ENCODE assay signal across 20 mouse cellular contexts in genomic region chr3:53939684-53940189, GRCm38 (mm10).
"Had no signal": no experiment of that assay in that cellular context is flagged by ENCODE, and none has a peak within 500 bp of the region (broad histone marks: within the 10 kb centered on the region; RNA-seq: fewer than 3 reads in every experiment).

No protein-coding gene starts in this region.

- H3K27ac ChIP-seq: lung, embryonic 15.5 days; macrophage; midbrain, embryonic 13.5 days; midbrain, embryonic 15.5 days; neural tube, embryonic 13.5 days; neural tube, embryonic 15.5 days; stomach, embryonic 15.5 days; stomach, postnatal 0 days had no signal

- H3K9ac ChIP-seq: lung, embryonic 15.5 days; midbrain, embryonic 13.5 days; midbrain, embryonic 15.5 days; neural tube, embryonic 13.5 days; neural tube, embryonic 15.5 days; stomach, embryonic 15.5 days had no signal

- H3K4me3 ChIP-seq: lung, embryonic 15.5 days; megakaryocyte, embryonic 14.5 days; midbrain, embryonic 13.5 days; midbrain, embryonic 15.5 days; neural tube, embryonic 13.5 days; neural tube, embryonic 15.5 days; stomach, embryonic 15.5 days had no signal

- ATAC-seq: lung, postnatal 0 days; midbrain, embryonic 13.5 days; midbrain, embryonic 15.5 days had no signal

- DNase-seq: lung, adult 2 months; lung, postnatal 14 days; lung, postnatal 36 days; retina, postnatal 1 day; right cerebral cortex, adult 18-20 months; right cerebral cortex, postnatal 14 days; thymus, adult 2 months; thymus, postnatal 25 days; thymus, postnatal 4 days had no signal

- H3K4me2 ChIP-seq: lung, embryonic 15.5 days; midbrain, embryonic 11.5 days; midbrain, embryonic 13.5 days; midbrain, embryonic 15.5 days; neural tube, embryonic 13.5 days; neural tube, embryonic 15.5 days; stomach, embryonic 15.5 days had no signal

- H3K27me3 ChIP-seq: lung, embryonic 15.5 days; megakaryocyte, embryonic 14.5 days; midbrain, embryonic 13.5 days; midbrain, embryonic 15.5 days; neural tube, embryonic 13.5 days; neural tube, embryonic 15.5 days; stomach, embryonic 15.5 days had no signal

- H3K4me1 ChIP-seq: lung, embryonic 15.5 days; megakaryocyte, embryonic 14.5 days; midbrain, embryonic 13.5 days; midbrain, embryonic 15.5 days; neural tube, embryonic 13.5 days; neural tube, embryonic 15.5 days; stomach, embryonic 15.5 days had no signal

- H3K9me3 ChIP-seq: lung, embryonic 15.5 days; megakaryocyte, embryonic 14.5 days; midbrain, embryonic 13.5 days; midbrain, embryonic 15.5 days; neural tube, embryonic 13.5 days; neural tube, embryonic 15.5 days; stomach, embryonic 15.5 days had no signal

- H3K36me3 ChIP-seq: lung, embryonic 15.5 days; midbrain, embryonic 13.5 days; midbrain, embryonic 15.5 days; neural tube, embryonic 13.5 days; neural tube, embryonic 15.5 days; stomach, embryonic 15.5 days had no signal
